Mouse (Mus musculus): Measurements from ENCODE around the gene Mfsd4b1.
"Not testable (repeated sequence)": the region's sequence is repeated elsewhere in the genome, so short reads cannot be mapped to it uniquely, and the experiment has no call there.

Mfsd4b1 gene

DNA sequence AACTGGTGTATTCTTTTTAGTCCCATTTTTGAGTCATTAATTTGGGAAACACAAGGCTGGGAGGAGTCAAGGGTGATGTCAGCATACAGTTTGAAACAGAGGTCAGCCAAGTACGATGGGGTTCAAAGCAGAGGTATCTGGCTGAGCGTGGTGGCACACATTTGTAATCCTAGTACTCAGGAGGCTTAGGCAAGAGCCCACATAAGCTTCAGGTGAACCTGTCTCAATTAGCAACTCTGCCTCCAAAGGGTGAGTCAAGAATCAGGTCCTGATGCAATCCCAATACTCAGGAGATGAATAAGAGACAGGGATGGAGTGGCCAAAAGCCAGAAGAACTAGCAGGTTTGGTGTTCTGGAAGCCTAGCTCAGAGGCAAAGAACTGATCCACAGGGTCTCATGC, 7.8 kb upstream of the Mfsd4b1 start:
- DNase-seq, result no peak

DNA sequence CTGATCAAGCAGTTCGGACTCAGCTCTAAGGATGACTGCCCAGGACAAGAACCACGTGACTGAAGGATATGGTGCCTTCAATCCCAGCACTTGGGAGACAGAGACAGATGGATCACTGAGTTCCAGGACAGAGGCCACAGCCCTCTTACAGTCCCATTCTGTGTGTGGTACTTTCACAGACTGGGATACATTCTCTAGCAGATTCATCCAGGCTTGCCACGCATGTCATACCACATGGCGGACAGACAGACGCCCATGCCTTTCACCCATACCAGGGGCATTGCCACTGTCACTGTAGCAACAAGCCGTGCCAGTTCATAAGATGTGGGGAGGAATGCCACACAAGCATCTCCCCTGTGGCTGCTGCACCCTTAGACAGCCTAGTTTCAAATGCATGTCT, 5.6 kb upstream of the Mfsd4b1 start:
- DNase-seq, result no peak

DNA sequence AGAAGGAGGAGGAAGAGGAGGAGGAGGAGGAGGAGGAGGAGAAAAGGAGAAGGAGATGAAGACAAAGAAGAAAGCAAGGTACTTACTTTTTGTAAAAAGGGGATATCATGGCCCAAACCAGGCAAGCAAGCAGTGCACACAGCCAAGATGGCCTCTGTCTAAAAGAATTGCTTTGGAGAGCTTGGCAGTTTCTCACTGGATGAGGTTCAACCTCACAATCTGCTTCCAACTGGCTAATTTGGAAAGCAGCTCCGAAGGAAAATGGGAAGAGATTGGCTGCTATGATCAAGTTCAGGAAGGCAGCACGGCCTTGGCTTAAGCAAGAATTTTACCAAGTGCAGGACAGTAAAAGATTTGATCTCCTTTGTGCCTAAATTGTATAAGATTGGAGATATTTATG, 4.5 kb upstream of the Mfsd4b1 start:
- DNase-seq, result no peak

DNA sequence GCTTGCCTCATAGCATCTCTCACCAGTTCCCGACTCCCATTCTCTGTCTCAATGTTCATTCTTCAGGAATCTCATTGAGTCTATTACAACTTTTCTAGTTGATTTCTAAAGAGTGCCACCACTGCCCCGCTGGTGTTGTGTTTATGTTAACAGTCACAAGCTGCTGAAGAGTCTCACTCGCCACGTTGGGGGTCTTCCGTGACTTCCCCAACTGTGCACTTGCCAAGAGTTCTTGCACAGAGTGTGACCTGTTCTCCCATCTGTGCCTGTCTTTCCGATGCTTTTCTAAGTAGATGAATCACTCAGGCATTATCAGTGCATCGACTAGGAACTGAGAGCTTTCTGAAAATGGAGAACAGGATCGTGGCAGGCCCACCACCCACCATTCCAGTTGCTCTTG, 3.0 kb upstream of the Mfsd4b1 start:
- no peak for DNase-seq

DNA sequence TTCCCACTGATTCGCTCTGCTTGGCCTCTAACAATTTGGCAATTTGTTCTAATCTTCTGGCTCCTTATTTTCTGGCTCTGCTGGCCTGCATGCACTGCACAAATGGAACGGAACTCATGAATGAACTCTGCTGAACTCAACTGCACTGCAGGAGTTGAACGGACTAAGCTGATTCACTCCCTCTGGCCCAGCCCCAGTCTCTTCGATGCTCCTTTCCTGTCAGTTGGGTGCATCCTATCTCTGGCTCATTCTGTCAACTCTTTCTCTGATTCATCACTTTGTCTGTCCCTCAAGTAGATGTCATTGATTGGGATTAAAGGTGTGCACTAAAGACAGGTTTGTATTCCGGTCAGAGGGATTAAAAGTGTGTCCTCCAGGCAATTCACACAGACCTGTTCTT, 1.5 kb upstream of the Mfsd4b1 start:
- no peak for DNase-seq

DNA sequence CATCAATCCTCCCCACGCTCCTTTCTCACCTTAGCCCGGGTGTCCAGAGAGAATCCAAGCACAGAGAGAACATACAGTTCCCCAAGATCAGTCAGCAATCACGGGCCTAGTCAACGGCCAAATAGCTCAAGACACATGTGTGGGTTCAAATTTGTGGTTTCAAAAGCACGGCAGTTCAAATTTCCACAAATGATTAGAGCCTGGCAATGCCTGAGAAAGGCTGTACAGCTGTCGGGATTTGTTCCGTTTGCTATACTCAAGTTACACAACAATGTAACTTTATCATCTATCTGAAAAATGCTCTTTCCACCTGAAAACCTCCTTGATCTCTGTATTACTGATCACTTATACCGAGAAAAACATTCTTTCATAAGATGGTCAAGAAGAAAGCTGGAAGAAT, 492 bp upstream of the Mfsd4b1 start:
- no peak for DNase-seq

DNA sequence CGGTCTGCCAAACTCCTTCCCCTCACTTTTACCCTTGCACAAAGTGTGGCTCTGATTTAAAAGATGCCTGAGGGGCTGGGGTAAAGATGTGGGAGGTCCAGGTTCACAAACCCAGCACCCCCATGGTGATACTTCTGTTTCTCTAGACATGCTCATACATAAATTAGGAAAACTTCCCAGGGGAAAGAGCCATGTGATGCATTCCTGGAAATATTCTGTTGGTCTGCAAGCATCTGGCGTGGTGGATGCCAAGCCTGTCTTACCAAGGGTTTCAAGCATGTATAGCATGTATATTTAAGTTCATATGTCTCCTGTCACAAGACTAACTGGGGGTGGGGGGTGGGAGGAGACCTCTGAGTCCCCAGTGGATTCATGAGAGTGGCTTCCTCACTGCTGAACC, 4.7 kb downstream of the Mfsd4b1 start:
- DNase-seq, result no peak

DNA sequence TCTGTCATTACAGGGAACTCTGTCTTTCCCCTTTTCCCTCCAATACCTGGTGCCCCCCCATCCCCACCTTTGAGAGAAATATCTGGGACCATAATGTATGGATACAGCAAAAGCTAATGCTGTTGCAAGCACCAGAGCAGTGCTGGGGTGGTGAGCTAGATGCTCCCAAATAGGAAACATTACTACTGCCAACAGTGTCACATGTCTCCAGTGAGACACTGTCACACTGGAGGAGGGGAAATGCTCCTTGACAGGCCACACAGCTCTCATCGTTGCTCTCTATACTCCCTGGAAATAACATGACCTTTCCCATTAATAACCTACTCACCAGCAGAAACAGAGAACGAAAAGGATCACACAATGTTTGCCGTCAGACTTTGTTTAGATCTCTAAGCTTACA, 5.6 kb downstream of the Mfsd4b1 start:
- DNase-seq, result no peak

DNA sequence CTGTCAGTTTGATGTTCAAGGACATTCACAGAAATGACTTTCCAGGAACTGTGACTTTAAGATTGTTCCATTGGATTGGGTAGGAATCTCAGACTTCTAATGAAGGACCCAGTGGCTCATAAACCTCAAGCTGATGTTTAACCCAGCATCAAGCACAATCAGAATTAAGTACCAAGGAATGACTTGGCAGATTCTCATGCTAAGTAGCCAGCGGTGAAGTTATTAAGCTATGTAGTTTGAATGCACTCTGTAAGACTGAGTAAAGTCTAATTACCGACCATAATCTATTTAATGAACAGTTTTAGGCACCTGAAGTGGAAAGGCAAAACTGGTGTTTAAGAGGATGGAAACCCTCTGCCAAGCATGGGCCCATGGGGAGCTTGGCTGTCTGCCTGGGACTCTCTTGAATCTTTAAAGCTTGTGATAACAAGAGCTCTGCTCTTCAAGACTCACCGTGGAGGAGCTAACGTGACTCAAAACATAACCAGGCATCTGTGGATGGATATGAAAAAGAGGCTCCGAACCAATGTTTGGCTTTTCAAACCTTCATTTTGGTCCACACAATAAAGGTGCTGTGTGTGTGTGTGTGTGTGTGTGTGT, 6.7 kb downstream of the Mfsd4b1 start:
- DNase-seq, result no peak

DNA sequence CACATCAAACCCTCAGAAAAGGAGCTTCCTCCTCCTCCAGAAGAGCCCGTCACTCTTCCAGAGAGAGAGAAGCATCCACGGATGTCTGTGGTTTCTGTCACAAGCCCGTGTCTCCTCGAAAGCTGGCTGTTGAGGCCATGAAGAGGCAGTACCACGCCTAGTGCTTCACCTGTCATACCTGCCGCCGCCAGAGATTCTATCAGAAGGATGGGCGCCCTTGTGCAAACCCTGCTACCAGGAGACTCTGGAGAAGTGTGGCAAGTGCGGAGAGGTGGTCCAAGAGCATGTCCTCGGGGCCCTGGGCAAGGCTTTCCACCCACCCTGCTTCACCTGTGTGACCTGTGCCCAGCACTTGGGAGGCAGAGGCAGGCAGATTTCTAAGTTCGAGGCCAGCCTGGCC, 15.5 kb downstream of the Mfsd4b1 start:
- no peak for DNase-seq

DNA sequence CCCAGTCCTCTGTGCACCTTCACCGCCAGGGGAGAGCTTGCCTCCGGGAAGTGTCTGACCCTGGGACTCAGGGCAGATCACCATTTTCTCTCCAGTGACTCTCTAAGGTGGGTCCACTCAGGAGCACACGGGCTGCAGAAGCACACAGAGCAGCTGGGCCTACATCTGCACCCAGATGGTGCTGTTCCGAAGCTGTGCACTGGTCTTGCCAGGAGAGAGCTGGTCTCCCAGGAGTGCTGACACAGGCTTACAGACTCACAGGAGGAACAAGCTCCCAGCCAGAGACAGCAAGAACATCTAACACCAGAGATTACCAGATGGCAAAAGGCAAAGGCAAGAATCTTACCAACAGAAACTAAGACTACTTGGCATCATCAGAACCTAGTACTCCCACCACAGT, 16.2 kb downstream of the Mfsd4b1 start:
- DNase-seq, result not testable (repeated sequence)

DNA sequence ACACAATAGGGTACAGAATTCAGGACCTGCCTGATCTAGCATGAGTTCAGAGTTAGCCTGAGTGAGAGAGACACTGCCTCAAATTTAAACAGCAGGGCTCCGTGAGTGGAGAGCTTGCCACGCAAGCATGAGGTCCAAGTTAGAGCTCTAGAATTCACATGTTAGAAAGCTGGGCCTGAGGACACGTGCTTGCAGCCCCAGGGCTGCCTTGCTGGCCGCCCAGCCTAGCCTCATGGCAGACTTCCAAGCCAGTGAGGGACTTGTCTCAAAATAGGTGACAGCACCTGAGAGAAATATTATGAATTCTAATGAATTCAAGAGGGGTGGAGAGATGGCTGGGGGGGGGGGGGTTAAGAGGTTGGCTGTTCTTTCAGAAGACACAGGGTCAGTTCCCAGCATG, 17.1 kb downstream of the Mfsd4b1 start:
- DNase-seq, result no peak

DNA sequence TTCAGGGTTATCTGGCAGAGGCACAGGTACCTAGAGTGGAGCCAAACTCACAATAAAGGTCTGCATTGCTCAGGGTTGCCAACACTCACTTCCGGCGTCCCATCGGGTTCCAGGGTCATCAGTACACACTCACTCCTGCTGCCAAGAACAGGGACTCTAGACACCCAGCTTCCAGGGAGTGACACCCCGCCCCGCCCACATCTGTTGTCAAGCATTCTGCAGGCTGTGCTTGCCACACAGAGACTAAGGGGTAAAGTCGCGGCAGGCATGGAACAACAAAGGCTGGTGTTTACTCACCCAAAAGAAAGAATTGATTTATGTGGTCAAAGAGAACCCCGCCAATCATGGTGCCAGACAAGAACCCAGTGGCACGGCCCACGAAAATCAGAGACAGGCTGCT, 18.1 kb downstream of the Mfsd4b1 start:
- no peak for DNase-seq

DNA sequence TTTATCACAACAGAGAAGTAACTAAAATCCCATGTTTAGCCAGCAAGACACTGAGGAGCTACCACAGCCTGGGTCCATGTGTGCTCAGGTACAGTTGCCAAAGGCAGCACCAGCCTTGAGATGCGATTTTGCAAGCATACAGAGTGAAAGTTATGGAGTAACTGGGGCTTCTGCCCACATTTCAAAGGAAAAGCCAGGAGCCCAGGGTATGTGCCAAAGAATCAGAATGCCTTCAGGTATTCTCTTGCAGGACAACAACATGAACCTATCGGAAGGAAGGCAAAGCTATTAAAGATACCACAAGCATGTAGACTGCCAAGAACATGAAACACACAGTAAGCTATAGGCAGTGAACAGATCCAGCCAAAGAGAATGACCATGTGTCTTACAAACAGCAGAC, 24.3 kb downstream of the Mfsd4b1 start:
- DNase-seq, result no peak

DNA sequence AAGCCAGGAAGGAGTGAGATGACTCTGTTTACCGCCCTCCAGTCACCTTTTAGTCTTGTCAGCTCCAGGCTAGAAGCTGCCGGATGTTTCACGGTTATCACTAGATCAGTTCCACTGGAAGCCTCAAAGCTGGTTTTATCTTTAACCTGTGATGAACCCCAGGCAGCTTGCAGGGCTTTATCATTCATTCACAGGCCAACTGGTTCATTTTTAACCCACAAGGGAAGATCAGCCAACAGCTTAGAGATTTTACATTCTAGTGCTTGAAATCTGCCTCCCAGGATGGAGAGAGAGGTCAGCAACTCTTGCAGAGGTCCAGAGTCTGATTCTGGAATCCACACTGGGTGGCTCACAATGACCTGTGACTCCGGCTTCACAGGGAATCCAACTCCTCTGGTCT, 33.9 kb downstream of the Mfsd4b1 start:
- no peak for DNase-seq

DNA sequence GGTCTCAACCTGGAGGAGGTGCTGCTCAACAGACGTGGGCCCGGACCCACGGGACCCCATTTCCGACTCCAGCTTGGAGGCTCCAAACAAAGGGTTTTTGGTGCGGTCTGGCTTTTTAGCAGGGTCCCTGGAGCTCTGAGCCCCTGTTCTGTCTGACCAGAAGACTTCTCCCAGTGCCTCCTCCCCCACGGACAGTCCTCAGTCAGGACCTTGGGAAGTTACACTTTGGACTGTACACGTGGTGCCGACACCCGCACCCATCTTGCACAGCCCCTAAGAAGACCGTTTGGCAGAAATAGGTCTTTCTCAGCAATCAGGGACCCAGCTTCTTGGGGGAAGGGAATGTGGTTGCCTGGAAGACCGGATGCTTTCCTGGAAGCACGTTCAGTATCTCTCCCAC, 38.6 kb downstream of the Mfsd4b1 start, which contains the start of gene Mfsd4b5:
Gene Mfsd4b5, minus strand, starts transcription at position 181 of the 400 bp plus-strand sequence.
- DNase-seq, result no peak

DNA sequence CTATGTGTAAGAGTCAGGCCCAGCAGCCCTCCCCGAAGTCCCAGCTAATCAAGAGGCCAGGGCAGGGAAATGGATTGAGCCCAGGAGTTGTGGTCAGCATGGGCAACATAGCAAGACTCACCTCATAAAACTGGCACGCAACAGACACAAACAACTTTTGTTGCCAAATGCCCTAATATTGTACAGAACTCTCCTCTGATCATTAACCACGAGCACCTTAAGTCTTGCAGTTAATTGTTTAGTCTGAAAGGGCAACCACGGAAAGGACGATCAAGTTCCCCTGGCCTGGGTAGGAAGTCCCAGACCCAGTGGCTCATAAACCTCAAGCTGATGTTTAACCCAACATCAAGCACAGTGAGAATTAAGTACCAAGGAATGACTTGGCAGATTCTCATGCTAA, 42.5 kb downstream of the Mfsd4b1 start:
- DNase-seq, result no peak

DNA sequence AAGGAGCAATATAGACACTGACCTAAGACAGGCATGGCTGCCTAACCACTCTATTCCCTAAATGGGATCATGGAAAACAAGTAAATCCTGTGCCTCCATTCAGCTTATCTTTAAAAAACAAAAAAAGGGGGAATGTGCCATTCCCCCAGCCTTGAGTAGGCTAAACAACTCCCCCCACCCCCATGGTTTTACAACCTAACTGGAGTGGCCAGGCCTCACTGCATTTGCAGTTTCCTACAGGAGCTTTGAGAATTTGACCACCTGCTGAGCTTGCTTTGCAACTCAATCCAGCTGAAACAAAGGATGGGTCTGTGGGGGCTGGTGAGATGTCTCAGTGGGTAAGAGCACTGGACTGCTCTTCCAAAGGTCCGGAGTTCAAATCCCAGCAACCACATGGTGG, 46.8 kb downstream of the Mfsd4b1 start:
- no peak for DNase-seq

DNA sequence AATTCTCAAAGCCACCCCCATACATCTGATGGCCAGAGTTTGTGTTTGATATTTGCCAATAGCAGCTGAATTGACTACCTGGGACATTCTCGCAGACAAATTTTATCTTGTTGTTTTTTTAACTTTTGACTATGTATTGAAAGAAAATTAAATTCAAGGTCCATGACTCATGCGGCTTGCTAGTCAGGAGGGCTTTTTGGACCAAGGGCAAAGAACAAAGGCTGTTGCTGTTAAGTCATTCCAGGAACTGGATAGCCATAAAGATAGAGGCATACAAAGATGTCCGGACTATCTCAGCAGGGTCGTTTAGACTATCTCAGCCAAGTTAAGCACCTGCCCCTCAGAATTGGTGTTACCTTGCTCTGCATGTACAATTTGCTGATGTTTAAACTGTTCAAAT, 47.7 kb downstream of the Mfsd4b1 start:
- DNase-seq, result no peak

DNA sequence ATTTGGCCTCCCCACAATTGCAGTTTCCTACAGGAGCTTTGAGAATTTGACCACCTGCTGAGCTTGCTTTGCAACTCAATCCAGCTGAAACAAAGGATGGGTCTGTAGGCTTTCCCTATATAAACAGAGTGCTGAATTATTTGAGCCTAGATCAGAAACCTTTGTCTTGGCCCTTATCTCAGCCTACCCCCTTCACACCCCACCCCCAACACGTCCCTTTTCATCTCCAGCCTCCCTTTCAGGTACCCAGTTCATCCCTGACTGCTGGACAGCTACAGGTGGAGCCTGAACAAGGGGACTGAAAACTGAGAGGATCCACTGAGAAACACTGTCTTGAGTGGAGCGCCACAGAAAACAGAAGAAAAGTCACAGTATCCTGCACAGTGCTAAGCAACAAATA, 49.3 kb downstream of the Mfsd4b1 start:
- DNase-seq, result no peak

DNA sequence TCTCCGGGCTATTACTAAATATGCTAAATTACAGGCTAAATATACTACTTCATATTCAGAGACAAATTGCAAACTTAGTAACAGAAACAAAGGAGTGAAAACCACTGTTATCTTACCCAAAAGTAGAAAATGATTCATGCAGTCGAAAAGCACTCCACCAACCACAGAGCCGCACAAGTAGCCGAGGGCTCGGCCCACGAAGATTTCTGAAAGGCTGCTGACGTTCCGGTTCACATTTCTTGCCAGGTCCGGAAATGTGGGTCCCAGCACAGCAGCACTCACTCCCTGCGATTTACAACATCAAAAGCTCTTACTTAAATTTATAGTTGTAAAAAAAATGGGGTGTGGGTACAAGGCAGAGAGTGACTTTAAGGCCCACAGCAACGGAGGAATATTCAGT, 50.1 kb downstream of the Mfsd4b1 start:
- no peak for DNase-seq

DNA sequence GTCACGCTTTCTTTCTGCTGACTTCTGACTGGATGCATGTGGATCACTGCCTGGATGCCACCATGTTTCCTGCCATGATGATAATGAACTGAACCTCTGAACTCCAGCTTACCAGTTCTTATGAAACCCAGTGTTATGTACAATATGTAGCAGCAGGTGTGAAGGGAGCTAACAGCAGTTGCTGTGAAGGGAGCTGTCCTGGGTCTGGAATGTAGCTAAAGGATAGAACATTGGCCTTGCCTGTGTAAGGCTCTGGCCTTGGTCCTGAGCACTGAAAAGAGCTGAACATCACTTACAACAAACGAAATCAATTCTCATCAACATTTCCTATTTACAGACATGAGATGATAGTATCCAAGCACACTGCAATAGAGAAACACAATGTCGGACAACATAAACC, 57.6 kb downstream of the Mfsd4b1 start:
- DNase-seq, result no peak

DNA sequence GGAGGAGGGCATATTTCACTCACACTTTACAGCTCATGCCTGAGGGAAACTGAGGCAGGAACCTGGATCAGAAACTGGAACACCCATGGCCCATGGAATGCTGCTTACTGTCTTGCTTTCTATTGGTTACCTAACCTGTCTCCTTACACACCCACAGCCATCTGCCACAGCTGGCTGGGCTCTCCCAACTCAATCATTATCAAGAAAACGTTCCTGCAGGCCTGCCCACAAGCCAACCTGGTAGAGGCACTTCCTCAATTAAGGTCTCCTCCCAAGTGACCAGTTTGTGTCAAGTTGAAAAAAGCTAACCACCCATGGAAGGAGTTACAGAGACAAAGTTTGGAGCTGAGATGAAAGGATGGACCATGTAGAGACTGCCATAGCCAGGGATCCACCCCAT, 63.2 kb downstream of the Mfsd4b1 start:
- DNase-seq, result no peak

DNA sequence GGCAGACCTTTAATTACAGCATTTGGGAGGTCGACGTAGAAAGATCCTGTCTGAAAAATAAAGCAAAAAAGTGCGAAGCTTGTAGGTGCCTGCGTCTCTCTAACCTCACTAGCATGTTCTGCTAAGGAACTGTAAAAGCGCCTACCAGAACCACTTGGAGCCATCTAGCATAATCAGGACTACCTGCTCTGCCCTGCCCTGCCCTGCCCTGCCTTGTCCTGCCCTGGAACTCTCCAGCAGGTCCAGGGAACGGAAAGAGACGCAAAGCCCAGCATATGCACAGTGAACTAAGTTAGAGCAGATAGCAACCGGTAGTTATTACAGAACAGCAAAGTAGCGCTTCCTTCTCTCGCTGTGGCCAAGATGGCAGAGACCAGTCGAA, 64.6 kb downstream of the Mfsd4b1 start:
- DNase-seq, result no peak

DNA sequence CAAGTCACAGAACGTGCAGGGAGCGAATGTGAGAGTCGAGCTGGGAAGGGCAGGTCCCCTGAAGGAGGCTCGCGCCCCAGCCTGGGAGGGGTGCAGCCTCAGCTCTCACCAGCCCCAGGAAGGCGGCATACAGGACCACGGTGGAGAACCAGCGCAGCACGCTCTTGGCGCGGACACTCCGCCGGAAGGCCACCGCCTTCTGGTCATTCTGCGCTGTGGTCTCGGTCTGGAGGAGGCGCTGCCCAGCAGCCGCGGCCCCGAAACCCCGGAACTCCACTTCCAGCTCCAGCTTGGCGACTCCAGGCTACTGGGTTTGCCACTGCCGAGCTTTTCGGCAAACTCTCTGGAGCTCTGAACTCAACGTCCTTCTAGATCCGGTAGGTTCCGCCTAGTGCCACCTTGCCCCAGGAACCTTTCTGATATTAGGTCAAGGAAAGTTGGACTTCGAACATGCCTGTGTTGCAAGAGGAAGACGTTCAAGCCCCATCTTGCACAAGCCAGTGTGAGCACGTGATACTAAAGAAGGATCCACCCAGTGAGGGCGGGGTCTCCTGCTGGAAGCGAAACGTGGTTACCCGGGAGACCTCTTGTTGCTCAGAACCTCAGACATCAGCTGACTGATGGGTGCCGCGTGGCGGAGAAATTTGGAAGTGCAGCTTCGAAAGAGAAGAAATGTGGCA, 65.2 kb downstream of the Mfsd4b1 start, which contains the start of gene Mfsd4b3:
Gene Mfsd4b3, minus strand, starts transcription at position 393 of the 680 bp plus-strand sequence.
- DNase-seq, result peak; percentile 95
